Mouse (Mus musculus): ENCODE results near the gene Ifitm6. TPM values are rescaled to one million over a fixed set of nuclear protein-coding genes. Genes with fewer than 3 reads are reported as not detected.

Gene Ifitm6
- total and polyA plus RNA-seq, 3 experiments, result not detected

DNA sequence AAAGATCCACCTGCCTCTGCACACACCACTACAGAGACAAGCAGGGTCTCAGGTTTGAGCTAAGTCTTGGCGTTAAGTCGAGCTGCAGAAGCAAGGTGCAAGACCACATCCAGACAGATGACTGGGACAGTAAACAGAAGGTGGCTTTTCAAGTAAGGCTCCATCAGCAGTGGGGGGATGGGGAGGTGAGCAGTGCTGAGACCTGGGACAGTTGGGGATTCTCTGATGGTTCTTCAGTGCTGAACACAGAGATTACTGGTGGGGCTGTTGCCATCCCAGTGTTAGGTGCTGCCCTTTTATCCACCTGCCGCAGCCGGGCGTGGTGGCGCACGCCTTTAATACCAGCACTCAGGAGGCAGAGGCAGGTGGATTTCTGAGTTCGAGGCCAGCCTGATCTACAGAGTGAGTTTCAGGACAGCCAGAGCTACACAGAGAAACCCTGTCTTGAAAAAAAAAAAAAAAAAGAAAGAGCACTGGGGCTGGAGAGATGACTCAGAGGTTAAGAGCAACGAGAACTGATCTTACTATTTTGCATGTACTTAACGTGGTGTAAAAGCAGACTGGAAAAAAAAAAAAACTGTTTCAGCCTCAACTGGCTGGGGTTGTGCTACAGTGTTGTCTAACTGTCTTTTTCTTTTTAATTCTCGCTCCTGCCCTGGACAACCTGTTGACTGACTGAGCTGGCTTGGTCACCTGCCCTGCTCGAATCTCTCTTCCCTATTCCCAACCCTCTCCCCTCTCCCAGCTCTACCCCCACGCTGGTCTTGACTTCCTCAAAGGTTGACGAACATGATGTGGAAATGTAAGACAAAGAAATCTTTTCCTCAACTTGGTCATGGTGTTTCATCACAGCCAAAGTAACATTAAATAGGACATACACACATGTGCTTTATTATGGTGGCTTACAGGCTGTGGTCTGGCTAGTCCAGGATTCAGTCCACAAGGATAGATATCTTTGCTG, 4.0 kb upstream of the Ifitm6 start (continued):
- TF ChIP-seq MAX (IDR thresholded peaks at IDR 0.05; ENCODE audit: low read length), result no peak
- no peak for TF ChIP-seq CHD1 (IDR thresholded peaks at IDR 0.05; ENCODE audit: low read depth, low read length)
- TF ChIP-seq EP300 (IDR thresholded peaks at IDR 0.05; ENCODE audit: low read length), result peak; percentile 69; the same call in 1 of the 2 replicates
- peak; percentile 50; the same call in 1 of the 2 replicates for TF ChIP-seq JUND (conservative IDR thresholded peaks at IDR 0.05; ENCODE audit: low read depth, low read length)
- no peak for TF ChIP-seq E2F4 (IDR thresholded peaks at IDR 0.05; ENCODE audit: insufficient replicate concordance, low read depth, low read length)
- TF ChIP-seq GABPA (IDR thresholded peaks at IDR 0.05; ENCODE audit: insufficient replicate concordance, low read depth, low read length), result no peak
- TF ChIP-seq BHLHE40 (IDR thresholded peaks at IDR 0.05; ENCODE audit: low read depth, low read length), result 0 out of 2 replicates have a peak, but pooled peaks have one; percentile 26
- no peak for TF ChIP-seq RAD21 (IDR thresholded peaks at IDR 0.05; ENCODE audit: low read depth, low read length)
- TF ChIP-seq SMC3 (IDR thresholded peaks at IDR 0.05; ENCODE audit: low read depth, low read length), result no peak
- no peak for TF ChIP-seq PAX5 (IDR thresholded peaks at IDR 0.05; ENCODE audit: low read length)
- TF ChIP-seq USF2 (conservative IDR thresholded peaks at IDR 0.05; ENCODE audit: low read depth, low read length), result no peak
- TF ChIP-seq IRF4 (IDR thresholded peaks at IDR 0.05; ENCODE audit: low read depth, low read length), result 0 out of 2 replicates have a peak, but pooled peaks have one; percentile 58
- peak; percentile 42 for TF ChIP-seq POLR2A (IDR thresholded peaks at IDR 0.05; ENCODE audit: low read depth, low read length)
- TF ChIP-seq ZMIZ1 (IDR thresholded peaks at IDR 0.05; ENCODE audit: low read depth, low read length), result no peak
- peak; percentile 56 for TF ChIP-seq TBP (conservative IDR thresholded peaks at IDR 0.05; ENCODE audit: low read depth, low read length)
- TF ChIP-seq USF1 (IDR thresholded peaks at IDR 0.05; ENCODE audit: low read depth, low read length), result no peak
- TF ChIP-seq HCFC1 (IDR thresholded peaks at IDR 0.05; ENCODE audit: low read depth, low read length), result no peak
- no peak for TF ChIP-seq NELFE (IDR thresholded peaks at IDR 0.05; ENCODE audit: low read depth, low read length)
- no peak for TF ChIP-seq ETS1 (conservative IDR thresholded peaks at IDR 0.05; ENCODE audit: low read depth, low read length)
- TF ChIP-seq CTCF (conservative IDR thresholded peaks at IDR 0.05 in 1 of 2, IDR thresholded peaks at IDR 0.05 in 1 of 2; ENCODE audit: low read depth in 2 of 2, low read length in 2 of 2), result no peak

DNA sequence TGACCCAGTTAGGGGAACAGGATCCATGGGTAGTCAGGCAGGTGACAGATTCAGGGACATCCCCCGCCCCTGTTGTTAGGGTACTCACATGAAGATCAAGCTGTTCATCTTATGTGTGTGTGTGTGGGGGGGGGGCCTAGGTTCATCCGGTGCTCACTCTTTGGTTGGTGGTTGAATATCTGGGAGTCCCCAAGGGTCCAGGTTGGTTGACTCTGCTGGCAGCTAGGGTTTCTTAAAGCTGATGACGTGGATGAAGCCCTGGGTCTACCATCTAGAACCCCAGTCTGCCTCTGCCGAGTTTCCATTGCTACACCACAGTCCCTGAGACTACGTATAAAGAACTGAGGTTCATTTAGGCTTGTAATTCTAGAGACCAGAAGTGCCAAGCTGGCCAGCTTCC, 1.3 kb upstream of the Ifitm6 start:
- peaks cover 16 to 36% of the 10 kb centered on the region in 2 experiments for H3K4me1 ChIP-seq (ENCODE audit: control insufficient read depth in 1 of 2, insufficient read depth in 2 of 2)
- H3K27me3 ChIP-seq (replicated peaks), result no peaks in the 10 kb centered on the region
- no peak for DNase-seq (ENCODE audit: extremely low read depth)
- TF ChIP-seq MAX (IDR thresholded peaks at IDR 0.05; ENCODE audit: low read length), result no peak
- no peak for TF ChIP-seq SIN3A (IDR thresholded peaks at IDR 0.05; ENCODE audit: low read length)
- no peak for TF ChIP-seq JUND (conservative IDR thresholded peaks at IDR 0.05; ENCODE audit: low read depth, low read length)
- TF ChIP-seq MYC (IDR thresholded peaks at IDR 0.05; ENCODE audit: low read depth, low read length), result no peak
- TF ChIP-seq POLR2AphosphoS2 (IDR thresholded peaks at IDR 0.05; ENCODE audit: low read depth, low read length), result no peak
- TF ChIP-seq RAD21 (IDR thresholded peaks at IDR 0.05; ENCODE audit: low read depth, low read length), result no peak
- no peak for TF ChIP-seq POLR2A (IDR thresholded peaks at IDR 0.05; ENCODE audit: low read depth, low read length)
- TF ChIP-seq ZKSCAN1 (IDR thresholded peaks at IDR 0.05; ENCODE audit: borderline replicate concordance, low read depth, low read length), result no peak
- TF ChIP-seq JUN (IDR thresholded peaks at IDR 0.05; ENCODE audit: insufficient read depth, low read depth, low read length), result no peak
- TF ChIP-seq PAX5 (IDR thresholded peaks at IDR 0.05; ENCODE audit: low read length), result no peak
- TF ChIP-seq SMC3 (IDR thresholded peaks at IDR 0.05; ENCODE audit: low read depth, low read length), result no peak
- no peaks in the 10 kb centered on the region for H3K36me3 ChIP-seq (replicated peaks in 1 of 2; ENCODE audit: control insufficient read depth in 1 of 2, insufficient read depth in 1 of 2, low read length in 1 of 2)
- H3K27ac ChIP-seq (ENCODE audit: insufficient read depth, low read depth), result no peak overlapping the region
- in situ Hi-C loops (cut with MboI; ENCODE audit: low pct_ligation_motif_present, low pct_unique_long_range_greater_than_20kb, low sequenced_read_pairs), result no loop called here
- no peak overlapping the region for H3K4me2 ChIP-seq (ENCODE audit: insufficient read depth, low read depth, poor library complexity, severe bottlenecking)
- dilution Hi-C loops (cut with MboI; ENCODE audit: extremely low pct_ligation_motif_present, extremely low pct_unique_long_range_greater_than_20kb, low sequenced_read_pairs), result no loop called here
- no peak overlapping the region for H3K9ac ChIP-seq (ENCODE audit: insufficient read depth, low read depth)
- no peak overlapping the region for H3K4me3 ChIP-seq (replicated peaks in 1 of 3; ENCODE audit: low read depth in 2 of 3, low read length in 2 of 3, poor library complexity in 1 of 3)
- peaks cover 5% of the 10 kb centered on the region for H3K9me3 ChIP-seq (replicated peaks; ENCODE audit: low read length)
- no peaks in the 10 kb centered on the region for H3K79me2 ChIP-seq (replicated peaks; ENCODE audit: control insufficient read depth, extremely low read depth, insufficient read depth, poor library complexity, severe bottlenecking)
